Mouse (Mus musculus): ENCODE measurements around the gene Mpped1. TPM values are rescaled to one million over a fixed set of nuclear protein-coding genes. Genes with fewer than 3 reads are reported as not detected.

The Mpped1 gene
- total RNA-seq (2021) = 100 to 1,000 TPM; 165 to 177 TPM

- DNase-seq (ENCODE audit: extremely low spot score in 1 of 2, low spot score in 1 of 2) = no peak
Measured at GRCm38 (mm10) chr15:83779387-83779786, at the start of gene Mpped1. Mpped1 (plus strand) TSS chr15:83779467.

- no peak for DNase-seq (ENCODE audit: extremely low spot score in 1 of 2, low spot score in 1 of 2)
Measured at GRCm38 (mm10) chr15:83740676-83741422, 38.4 kb upstream of the Mpped1 start.

GRCm38 (mm10) chr15:83742018-83742417 is 37.2 kb upstream of the Mpped1 start:
- no peak for DNase-seq (ENCODE audit: extremely low spot score in 1 of 2, low spot score in 1 of 2)

GRCm38 (mm10) chr15:83746311-83746710 is 33.0 kb upstream of the Mpped1 start:
- no peak for DNase-seq (ENCODE audit: extremely low spot score in 1 of 2, low spot score in 1 of 2)

GRCm38 (mm10) chr15:83748986-83749385 is 30.3 kb upstream of the Mpped1 start:
- DNase-seq (ENCODE audit: extremely low spot score in 1 of 2, low spot score in 1 of 2) = no peak

- no peak for DNase-seq (ENCODE audit: extremely low spot score in 1 of 2, low spot score in 1 of 2)
Measured at GRCm38 (mm10) chr15:83749436-83749835, 29.8 kb upstream of the Mpped1 start.

- DNase-seq (ENCODE audit: extremely low spot score in 1 of 2, low spot score in 1 of 2) = peak in 1 of 2 experiments; percentile 50
Measured at GRCm38 (mm10) chr15:83756742-83757141, 22.5 kb upstream of the Mpped1 start.

- no peak for DNase-seq (ENCODE audit: extremely low spot score in 1 of 2, low spot score in 1 of 2)
Measured at GRCm38 (mm10) chr15:83758958-83759357, 20.3 kb upstream of the Mpped1 start.

- DNase-seq (ENCODE audit: extremely low spot score in 1 of 2, low spot score in 1 of 2) = peak; percentile 75 to 80
Measured at GRCm38 (mm10) chr15:83760683-83761082, 18.6 kb upstream of the Mpped1 start.

- no peak for DNase-seq (ENCODE audit: extremely low spot score in 1 of 2, low spot score in 1 of 2)
Measured at GRCm38 (mm10) chr15:83761512-83761911, 17.8 kb upstream of the Mpped1 start.

- DNase-seq (ENCODE audit: extremely low spot score in 1 of 2, low spot score in 1 of 2) = no peak
Measured at GRCm38 (mm10) chr15:83765388-83766029, 13.8 kb upstream of the Mpped1 start.

GRCm38 (mm10) chr15:83771346-83772053 is 7.8 kb upstream of the Mpped1 start:
- no peak for DNase-seq (ENCODE audit: extremely low spot score in 1 of 2, low spot score in 1 of 2)

GRCm38 (mm10) chr15:83772460-83772859 is 6.8 kb upstream of the Mpped1 start:
- peak in 1 of 2 experiments; percentile 38 for DNase-seq (ENCODE audit: extremely low spot score in 1 of 2, low spot score in 1 of 2)

GRCm38 (mm10) chr15:83772953-83773352 is 6.3 kb upstream of the Mpped1 start:
- no peak for DNase-seq (ENCODE audit: extremely low spot score in 1 of 2, low spot score in 1 of 2)

GRCm38 (mm10) chr15:83774922-83775321 is 4.3 kb upstream of the Mpped1 start:
- DNase-seq (ENCODE audit: extremely low spot score in 1 of 2, low spot score in 1 of 2) = no peak

- no peak for DNase-seq (ENCODE audit: extremely low spot score in 1 of 2, low spot score in 1 of 2)
Measured at GRCm38 (mm10) chr15:83776265-83777000, 2.8 kb upstream of the Mpped1 start.

GRCm38 (mm10) chr15:83777476-83777875 is 1.8 kb upstream of the Mpped1 start:
- no peak for DNase-seq (ENCODE audit: extremely low spot score in 1 of 2, low spot score in 1 of 2)

GRCm38 (mm10) chr15:83779855-83780740 is 831 bp downstream of the Mpped1 start:
- DNase-seq (ENCODE audit: extremely low spot score in 1 of 2, low spot score in 1 of 2) = no peak

- DNase-seq (ENCODE audit: extremely low spot score in 1 of 2, low spot score in 1 of 2) = no peak
Measured at GRCm38 (mm10) chr15:83781304-83781703, 2.0 kb downstream of the Mpped1 start.

- no peak for DNase-seq (ENCODE audit: extremely low spot score in 1 of 2, low spot score in 1 of 2)
Measured at GRCm38 (mm10) chr15:83782284-83782683, 3.0 kb downstream of the Mpped1 start.
